Mouse (Mus musculus) left cerebral cortex, adult 8-10 months (tissue): ENCODE results near the gene Igfn1. TPM values are rescaled to one million over a fixed set of nuclear protein-coding genes. Genes with fewer than 3 reads are reported as not detected.
A peak's percentile ranks its signal among the peaks of the same experiment; 100 is the strongest.

Experiments used
- DNase-seq, 2 experiments: peaks; one replicate each; pipeline ENCODE4 v3.0.0; 2022; ENCODE audit warnings: low spot score in 2 of 2
- total RNA-seq, 4 experiments: library from RNA; stranded (reverse); gene quantifications; 2 replicates each; pipeline ENCODE4 v1.2.4; 2022

Gene Igfn1
- total RNA-seq, 4 experiments from 2014 or later, result 14.0 to 17.5 (median 14.3) TPM

GRCm38 (mm10) chr1:136008159-136008533 lies 2.0 kb upstream of the Igfn1 start:
- no peak for DNase-seq

- peak; percentile 26 to 41 for DNase-seq
Measured at GRCm38 (mm10) chr1:136007211-136008158, 1.3 kb upstream of the Igfn1 start, which contains the start of gene Tmem9. TSS of gene Tmem9 (plus strand) at chr1:136008150.

GRCm38 (mm10) chr1:136001438-136001837 lies 4.7 kb downstream of the Igfn1 start:
- DNase-seq, result no peak

GRCm38 (mm10) chr1:135999720-136000287 lies 6.3 kb downstream of the Igfn1 start:
- no peak for DNase-seq

- no peak for DNase-seq
Measured at GRCm38 (mm10) chr1:135997537-135997936, 8.6 kb downstream of the Igfn1 start.

- DNase-seq, result no peak
Measured at GRCm38 (mm10) chr1:135993470-135993869, 12.7 kb downstream of the Igfn1 start.

GRCm38 (mm10) chr1:135989876-135990275 lies 16.3 kb downstream of the Igfn1 start:
- no peak for DNase-seq

- DNase-seq, result no peak
Measured at GRCm38 (mm10) chr1:135984105-135984504, 22.0 kb downstream of the Igfn1 start.

GRCm38 (mm10) chr1:135972576-135972975 lies 33.6 kb downstream of the Igfn1 start:
- no peak for DNase-seq

GRCm38 (mm10) chr1:135970486-135970885 lies 35.7 kb downstream of the Igfn1 start:
- no peak for DNase-seq

- DNase-seq, result no peak
Measured at GRCm38 (mm10) chr1:135967739-135968138, 38.4 kb downstream of the Igfn1 start.

- peak in 1 of 2 experiments; percentile 45 for DNase-seq
Measured at GRCm38 (mm10) chr1:135964561-135964960, 41.6 kb downstream of the Igfn1 start.

- DNase-seq, result no peak
Measured at GRCm38 (mm10) chr1:135963177-135963576, 43.0 kb downstream of the Igfn1 start.

- no peak for DNase-seq
Measured at GRCm38 (mm10) chr1:135958483-135958882, 47.7 kb downstream of the Igfn1 start.

GRCm38 (mm10) chr1:135948871-135949270 lies 57.3 kb downstream of the Igfn1 start:
- no peak for DNase-seq

GRCm38 (mm10) chr1:135946247-135946646 lies 59.9 kb downstream of the Igfn1 start:
- DNase-seq, result peak in 1 of 2 experiments; percentile 76

- no peak for DNase-seq
Measured at GRCm38 (mm10) chr1:135945711-135946110, 60.4 kb downstream of the Igfn1 start.

GRCm38 (mm10) chr1:135944526-135945259 lies 61.4 kb downstream of the Igfn1 start:
- peak in 1 of 2 experiments; percentile 76 for DNase-seq

- no peak for DNase-seq
Measured at GRCm38 (mm10) chr1:135943713-135944112, 62.4 kb downstream of the Igfn1 start.

GRCm38 (mm10) chr1:135942116-135942515 lies 64.0 kb downstream of the Igfn1 start:
- DNase-seq, result no peak

GRCm38 (mm10) chr1:135941259-135942006 lies 64.7 kb downstream of the Igfn1 start:
- no peak for DNase-seq
